Mouse (Mus musculus) CH12.LX (cell line): ENCODE results near the gene Zfp580.

Source experiments
- CTCF ChIP-seq, 2 experiments: IDR thresholded peaks in 1 of 2; conservative IDR thresholded peaks in 1 of 2; 2 replicates each; pipeline ENCODE4 v1.5.1; 2011 to 2012; ENCODE audit warnings: low read depth in 2 of 2, low read length in 2 of 2, improper control_type of control experiment in 1 of 2, inconsistent platforms in 1 of 2, mild to moderate bottlenecking in 1 of 2, moderate library complexity in 1 of 2
- EP300 ChIP-seq: IDR thresholded peaks from 2 replicates; pipeline ENCODE4 v1.6.1; 2011; ENCODE audit warnings: low read length, improper control_type of control experiment
- ETS1 ChIP-seq: conservative IDR thresholded peaks from 2 replicates; pipeline ENCODE4 v1.6.1; 2012; ENCODE audit warnings: low read depth, mild to moderate bottlenecking, inconsistent platforms, low read length, improper control_type of control experiment, moderate library complexity
- POLR2A ChIP-seq: IDR thresholded peaks from 2 replicates; pipeline ENCODE4 v1.6.1; 2011; ENCODE audit warnings: low read depth, mild to moderate bottlenecking, improper control_type of control experiment, low read length
- RCOR1 ChIP-seq: conservative IDR thresholded peaks from 2 replicates; pipeline ENCODE4 v1.6.1; 2012; ENCODE audit warnings: low read depth, mild to moderate bottlenecking, inconsistent platforms, low read length, improper control_type of control experiment
- SMC3 ChIP-seq: IDR thresholded peaks from 2 replicates; pipeline ENCODE4 v1.6.1; 2011; ENCODE audit warnings: low read depth, low read length, improper control_type of control experiment

GRCm38 (mm10) chr7:5020685-5021084 is 30.7 kb upstream of the Zfp580 start:
- no peak for TF ChIP-seq ETS1
- no peak for TF ChIP-seq EP300
- TF ChIP-seq RCOR1 = no peak
- TF ChIP-seq SMC3 = no peak
- TF ChIP-seq CTCF (conservative IDR thresholded peaks at IDR 0.05 in 1 of 2, IDR thresholded peaks at IDR 0.05 in 1 of 2; ENCODE audit: low read depth in 2 of 2, low read length in 2 of 2) = no peak
- no peak for TF ChIP-seq POLR2A
